Mouse (Mus musculus) adrenal gland (tissue): ENCODE data around the gene March9.
"Not testable (repeated sequence)": the region's sequence is repeated elsewhere in the genome, so short reads cannot be mapped to it uniquely, and the experiment has no call there.

Experiments
- intact Hi-C: fragments of 180-260 bp; cut with DNase I; formaldehyde crosslinking; loops from one replicate; pipeline ENCODE4 v1.15.1; 2025

Gene March9

DNA sequence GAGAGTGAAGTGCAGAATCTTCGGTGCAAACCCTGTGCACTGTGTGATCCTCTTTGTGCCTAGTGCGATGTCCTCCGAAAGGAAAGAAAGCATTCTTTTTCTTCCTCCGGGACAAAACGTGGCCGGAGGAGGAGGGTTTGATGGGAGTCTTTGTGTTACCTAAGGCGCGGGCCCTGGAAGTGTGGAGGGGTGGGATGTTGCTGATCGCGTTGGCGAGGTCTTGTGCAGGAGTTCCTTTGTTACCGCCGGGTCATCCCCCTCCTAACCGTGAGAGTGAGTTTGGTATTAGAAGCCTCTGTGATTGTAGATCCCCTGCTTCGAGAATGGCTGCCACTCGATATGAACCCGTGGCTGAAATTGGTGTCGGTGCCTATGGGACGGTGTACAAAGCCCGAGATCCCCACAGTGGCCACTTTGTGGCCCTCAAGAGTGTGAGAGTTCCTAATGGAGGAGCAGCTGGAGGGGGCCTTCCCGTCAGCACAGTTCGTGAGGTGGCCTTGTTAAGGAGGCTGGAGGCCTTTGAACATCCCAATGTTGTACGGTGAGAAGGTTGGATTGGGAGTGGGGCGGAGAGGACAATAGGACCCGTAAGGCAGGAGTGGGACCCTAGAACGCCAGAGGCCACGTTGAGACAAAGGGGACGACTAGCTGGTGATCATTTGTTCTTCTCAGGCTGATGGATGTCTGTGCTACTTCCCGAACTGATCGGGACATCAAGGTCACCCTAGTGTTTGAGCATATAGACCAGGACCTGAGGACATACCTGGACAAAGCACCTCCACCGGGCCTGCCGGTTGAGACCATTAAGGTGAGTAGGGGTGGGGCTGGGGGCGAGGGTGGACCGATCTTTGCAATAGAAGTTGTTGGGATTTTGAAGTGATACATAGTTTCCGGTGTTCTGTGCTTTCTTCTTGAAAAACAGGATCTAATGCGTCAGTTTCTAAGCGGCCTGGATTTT, 4.2 kb upstream of the March9 start:
- intact Hi-C loops: no loop called here

DNA sequence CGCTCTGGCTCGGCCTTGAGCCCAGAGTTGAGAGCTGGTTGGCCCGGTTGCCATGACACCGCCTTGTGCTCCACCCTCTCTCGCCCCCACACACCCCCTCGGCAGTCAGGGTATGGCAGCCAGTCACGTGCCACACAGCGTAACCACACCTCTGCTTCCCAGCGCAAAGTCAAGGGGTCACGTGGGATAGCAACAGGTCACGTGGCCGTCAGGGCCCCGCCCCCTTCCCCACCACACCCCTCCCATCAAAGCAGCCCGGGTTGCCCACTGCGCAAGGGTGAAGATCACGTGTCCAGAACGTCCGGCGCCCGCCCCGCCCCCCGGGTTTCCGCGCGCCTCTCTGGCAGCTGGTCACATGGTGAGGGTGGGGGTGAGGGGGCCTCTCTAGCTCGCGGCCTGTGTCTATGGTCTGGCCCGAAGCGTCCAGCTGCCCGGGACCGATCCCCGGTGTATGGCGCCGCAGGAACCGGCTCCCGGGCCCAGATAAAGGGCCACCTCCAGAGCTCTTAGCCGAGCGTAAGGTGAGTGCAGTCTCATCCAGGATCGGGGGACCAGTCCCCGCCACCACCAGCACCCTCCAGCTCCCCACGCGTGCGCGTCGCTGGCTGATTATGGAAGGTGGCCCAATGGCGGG, 3.4 kb upstream of the March9 start, which contains the start of gene Cdk4:
Cdk4 (plus strand) TSS at position 296 of the 634 bp plus-strand sequence.
- intact Hi-C loops: no loop called here

DNA sequence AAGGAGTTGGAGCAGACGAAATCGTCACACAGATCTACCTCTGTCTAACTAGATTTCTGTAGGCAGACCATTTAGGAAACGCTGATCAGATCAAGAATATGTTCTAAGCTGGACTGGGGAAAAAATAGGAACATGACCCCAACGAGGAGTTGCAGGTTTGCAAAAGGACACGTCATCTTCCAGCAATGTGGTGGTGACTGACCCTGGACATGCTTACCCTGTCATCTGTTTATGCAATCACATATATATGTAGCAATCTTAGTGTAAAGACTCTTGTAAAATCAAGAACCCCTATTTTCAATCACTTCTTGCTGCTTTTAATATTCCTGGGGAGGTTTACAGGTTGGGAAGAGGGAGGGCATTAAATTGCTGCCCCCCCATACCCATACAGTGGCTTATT, 2.5 kb upstream of the March9 start:
- intact Hi-C loops: no loop called here

DNA sequence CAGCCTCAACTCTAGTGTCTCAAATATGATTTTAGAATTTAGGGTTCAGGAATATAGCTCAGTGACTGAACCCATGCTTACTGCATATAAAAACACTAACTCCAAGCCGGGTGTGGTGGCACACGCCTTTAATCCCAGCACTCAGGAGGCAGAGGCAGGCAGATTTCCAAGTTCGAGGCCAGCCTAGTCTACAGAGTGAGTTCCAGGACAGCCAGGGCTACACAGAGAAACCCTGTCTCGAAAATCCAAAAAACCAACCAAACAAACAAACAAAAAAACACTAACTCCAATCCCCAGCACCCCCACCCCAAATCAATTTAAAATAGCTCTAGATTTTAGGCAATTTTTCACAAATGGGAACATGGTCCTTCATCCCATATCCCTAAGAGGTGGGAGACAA, 2.1 kb upstream of the March9 start:
- intact Hi-C loops: not testable (repeated sequence)

DNA sequence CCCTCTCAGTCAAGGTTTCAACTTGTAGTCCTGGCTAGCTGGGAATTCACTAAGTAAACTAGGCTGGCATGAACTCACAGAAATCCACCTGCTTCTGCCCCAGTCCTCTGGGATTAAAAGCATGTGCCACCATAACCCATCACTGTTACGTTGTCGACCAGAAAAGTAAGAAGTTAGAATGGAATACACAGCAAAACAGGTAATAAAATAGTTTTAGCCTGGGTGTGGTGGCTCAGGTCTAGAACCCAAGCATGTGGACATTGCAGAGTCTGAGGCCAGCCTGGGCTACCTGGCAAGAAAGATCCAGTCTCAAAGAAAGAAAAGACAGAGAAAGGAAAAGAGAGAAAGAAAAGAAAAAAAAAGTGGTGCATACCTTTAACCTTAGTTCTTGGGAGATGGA, 1.5 kb upstream of the March9 start:
- intact Hi-C loops: no loop called here

DNA sequence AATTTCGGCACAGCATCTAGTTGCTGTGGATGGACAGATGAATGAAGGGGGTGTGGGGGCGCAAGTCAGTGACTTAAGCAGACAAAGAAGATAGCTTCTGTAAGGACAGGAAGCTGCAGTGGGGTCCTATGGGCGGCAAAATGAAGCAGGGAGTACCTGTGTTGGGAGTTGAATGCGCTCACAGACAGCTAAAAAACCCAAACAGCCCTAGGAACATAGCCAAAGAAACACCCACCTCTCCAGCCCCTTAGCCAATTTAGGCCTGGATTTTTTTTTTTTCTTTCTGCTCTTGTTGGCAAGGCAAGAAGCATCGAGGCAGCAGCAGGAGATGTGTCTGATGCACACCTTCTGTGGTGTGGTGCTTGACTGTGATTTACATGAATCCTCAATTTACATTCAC, 1.1 kb upstream of the March9 start:
- intact Hi-C loops: no loop called here

DNA sequence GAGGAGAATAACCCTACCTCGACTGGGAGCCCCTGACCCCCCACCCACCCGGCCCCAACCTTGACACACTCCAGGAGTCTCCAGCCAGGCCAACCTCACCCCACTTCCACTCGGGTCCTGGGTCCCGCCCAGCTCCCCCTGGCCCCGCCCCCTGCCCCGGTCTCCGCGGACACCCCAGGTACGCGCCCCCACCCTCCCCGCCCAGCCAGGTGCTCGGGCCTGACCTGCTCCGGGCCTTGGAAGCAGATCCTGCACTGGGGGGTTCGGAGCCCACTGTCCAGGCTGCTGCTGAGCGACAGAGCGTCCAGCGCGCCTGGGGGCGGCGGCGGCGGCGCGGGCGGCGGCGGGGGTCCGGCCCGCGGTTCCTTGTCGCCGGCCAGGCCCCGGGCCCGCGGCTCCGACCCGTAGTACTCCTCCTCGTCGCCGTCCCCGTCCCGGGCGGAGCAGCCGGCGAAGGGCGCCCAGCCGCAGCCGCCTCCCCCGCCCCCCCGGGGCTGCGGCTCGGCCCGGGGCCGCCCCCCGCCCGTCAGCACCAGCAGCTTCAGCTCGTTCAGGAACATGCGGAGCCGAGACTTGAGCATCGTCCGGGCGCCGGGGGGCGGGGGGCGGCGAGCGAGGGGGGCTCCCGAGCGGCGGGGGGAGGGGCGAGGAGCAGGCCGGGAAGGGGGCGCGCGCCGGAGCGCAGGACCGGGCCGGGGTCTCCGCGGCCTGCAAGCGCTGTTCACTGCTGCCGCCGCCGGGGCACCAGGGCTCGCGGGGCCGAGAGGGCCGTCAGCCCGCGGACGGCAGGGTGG, 613 bp downstream of the March9 start:
- intact Hi-C loops: no loop called here

DNA sequence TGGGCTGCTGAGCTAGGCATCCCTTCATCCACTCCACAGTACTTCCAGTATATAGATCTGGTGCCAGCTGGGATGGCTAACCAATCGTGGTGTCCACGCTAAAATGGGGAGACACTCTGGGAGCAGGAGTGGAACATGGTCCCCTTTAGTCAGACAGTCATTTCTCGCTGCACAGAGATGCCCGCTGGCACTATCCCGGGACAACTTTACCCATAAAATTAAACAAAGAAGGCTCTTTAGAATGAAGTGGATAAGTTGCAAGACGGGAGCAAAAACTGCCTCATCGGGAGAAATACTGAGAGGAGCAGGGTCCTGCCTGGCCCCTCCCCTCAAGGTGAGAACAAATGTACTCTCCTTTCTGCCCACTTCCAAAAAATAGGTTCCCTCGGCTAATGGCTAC, 1.3 kb downstream of the March9 start:
- intact Hi-C loops: no loop called here

DNA sequence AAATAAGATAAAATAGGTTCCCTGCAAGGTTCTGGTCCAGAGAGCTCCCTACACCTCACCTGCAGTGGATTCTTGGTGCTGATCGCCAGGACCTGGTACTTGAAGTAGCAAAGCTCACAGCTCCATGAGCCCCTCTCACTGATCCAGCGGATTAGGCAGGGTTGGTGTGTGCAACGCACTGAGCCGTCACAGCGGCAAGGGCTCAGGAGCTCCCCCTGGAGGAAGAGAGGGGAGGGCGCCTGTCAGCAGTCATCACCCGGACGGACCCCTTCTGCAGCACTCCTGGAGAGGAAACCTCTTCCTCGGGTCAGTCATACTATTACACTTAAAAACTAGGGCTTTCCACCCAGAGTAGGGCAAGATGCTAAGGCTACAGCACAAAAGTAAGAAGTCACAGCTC, 1.8 kb downstream of the March9 start:
- intact Hi-C loops: no loop called here

DNA sequence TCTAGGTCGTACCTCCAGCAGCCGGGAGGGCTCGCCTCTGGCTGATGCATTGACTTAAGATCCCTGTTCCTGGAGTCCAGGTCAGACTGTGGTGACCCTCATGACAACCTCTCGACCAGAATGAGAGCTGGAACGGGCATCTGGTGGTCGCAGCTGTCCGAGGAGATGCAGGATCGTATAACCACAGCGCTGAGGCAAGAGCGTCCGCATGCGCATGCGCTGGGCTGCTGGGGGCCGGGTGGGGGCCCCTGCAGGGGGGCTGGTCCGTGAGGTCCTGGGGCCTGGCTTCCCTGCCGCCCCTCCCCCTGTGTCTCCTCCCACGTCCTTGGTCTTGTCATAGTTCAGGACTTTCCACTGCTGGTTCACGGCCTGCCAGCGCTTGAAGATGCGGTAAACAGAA, 3.5 kb downstream of the March9 start:
- intact Hi-C loops: no loop called here

DNA sequence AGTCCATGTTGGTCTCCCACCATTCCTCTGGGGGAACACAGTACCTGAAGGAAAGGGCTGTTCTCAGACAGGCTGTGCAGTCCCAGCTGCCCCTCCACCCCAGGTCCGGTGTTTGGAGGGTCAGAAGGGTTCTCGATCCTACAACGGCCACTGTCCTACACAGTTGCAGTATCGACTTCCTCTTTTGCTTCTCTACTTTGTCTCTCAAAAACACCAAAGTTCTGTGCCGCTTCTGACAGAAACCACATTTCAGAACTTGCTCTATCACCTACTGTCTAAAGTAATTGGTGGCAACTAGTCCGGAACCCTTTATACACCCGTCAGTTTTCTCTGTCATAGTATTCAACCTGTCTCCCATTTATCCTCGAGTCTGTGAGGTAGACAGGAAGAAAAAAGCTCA, 4.6 kb downstream of the March9 start:
- intact Hi-C loops: no loop called here

DNA sequence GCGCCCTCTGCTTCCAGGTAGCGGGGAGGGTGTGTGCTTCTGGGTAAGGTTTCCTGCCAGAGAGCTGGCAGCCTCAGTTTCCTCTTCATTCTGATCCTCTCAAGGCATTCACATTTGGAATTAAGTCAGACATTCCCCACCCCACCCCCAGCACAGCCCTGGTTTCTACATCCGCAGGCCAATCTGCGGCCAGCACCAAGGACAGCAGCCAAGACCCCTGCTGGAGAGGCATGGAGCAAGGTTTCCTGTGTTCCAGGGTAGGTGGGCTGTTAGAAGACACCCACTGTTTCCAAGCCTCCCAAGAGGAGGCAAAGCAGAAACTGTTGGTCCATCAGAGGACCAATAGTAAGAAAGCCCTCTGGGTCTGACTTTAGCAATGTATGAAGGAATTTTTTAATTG, 5.3 kb downstream of the March9 start:
- intact Hi-C loops: no loop called here

DNA sequence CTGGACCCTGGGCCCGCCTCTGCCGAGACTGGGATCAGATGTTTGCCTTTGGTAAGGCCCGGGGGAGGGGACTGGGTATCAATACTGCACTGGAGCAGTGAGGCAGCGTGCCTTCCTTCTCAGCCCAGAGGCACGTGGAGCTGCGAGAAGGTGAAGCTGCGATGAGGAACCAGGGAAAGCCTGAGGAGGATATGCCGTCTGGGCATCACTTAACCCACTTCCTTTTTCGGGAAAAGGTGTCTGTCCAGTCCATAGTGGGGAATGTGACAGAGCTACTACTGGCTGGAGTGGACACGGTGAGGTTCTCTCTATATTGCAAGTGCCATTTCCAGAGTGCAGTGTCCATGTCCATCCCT, 9.9 kb downstream of the March9 start:
- intact Hi-C loops: no loop called here

DNA sequence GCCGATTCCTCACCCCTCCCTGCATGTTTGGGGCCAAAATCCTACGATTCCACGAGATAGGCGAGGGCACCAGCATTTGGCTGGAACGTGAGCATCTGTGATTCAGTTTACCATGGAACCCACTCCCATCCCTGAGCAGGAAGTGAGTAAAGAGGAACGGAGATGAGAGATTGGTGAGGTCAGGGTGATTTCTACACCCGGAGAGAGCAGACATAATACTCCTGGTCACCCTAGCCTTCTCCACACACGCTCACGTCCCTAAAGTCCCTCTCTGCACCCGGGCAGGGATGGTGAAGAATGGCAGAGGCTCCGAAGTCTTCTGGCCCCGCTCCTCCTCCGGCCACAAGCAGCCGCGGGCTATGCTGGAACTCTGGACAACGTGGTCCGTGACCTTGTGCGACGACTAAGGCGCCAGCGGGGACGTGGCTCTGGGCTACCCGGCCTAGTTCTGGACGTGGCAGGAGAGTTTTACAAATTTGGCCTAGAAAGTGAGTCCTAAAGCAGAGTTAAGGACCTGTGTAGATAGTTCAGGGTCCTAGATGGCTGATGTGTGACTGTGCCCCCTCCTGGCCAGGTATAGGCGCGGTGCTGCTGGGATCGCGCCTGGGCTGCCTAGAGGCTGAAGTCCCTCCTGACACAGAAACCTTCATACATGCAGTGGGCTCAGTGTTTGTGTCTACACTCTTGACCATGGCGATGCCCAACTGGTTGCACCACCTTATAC, 10.4 kb downstream of the March9 start:
- intact Hi-C loops: no loop called here

DNA sequence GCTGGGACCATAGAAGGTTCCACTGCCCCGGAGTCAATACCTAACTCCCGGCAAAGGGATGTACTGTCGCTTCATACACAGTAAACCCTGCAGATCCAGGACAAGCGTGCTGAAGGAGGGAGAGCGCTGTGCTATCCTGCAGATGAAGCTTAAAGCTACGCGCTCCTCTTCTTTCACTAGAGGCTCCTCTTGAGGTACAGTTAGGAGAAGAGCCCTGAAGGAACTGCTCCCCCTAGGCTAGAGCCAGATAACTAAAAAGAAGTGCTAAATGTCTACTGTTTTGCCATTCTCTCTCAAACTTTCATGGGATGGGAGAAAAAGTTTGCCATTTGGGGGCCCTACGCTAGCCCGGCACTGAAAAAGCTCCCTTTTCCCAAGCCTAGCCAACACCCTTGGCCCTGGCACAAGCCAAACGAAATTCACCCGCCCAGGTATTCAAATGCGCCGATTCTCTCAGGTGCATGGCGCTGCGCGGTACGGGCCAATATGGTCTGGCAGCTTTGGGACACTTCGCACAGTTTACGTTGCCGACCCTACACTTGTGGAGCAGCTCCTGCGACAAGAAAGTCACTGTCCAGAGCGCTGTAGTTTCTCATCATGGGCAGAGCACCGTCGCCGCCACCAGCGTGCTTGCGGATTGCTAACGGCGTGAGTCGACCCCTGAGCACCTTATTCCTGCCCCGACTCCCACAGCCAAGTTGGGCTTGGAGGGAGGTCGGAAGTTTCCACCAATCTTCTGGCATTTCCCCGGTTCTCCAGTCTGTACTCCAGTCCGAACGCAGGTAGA, 11.2 kb downstream of the March9 start:
- intact Hi-C loops: no loop called here

DNA sequence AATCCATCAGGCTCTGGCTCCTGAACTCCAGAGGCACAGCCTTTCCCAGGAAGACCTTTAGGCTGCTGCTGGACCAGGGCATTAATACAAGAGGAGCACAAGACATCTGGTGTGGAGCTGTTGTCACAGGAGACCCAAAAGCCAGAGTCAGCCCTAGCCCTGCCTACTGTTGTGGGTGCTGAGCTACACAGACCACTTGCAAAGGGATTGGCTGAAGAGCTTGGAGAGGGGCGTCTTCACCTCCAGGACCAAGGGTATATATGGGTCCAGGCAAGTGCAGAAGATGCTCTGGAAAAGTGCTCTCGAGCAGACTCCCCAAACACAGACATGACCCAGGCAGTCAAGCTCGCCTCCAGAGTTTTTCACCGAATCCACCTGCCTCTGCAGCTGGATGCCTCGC, 12.0 kb downstream of the March9 start, which contains the start of gene Cyp27b1:
Cyp27b1 (plus strand) TSS at position 297 of the 400 bp plus-strand sequence.
- intact Hi-C loops: no loop called here

DNA sequence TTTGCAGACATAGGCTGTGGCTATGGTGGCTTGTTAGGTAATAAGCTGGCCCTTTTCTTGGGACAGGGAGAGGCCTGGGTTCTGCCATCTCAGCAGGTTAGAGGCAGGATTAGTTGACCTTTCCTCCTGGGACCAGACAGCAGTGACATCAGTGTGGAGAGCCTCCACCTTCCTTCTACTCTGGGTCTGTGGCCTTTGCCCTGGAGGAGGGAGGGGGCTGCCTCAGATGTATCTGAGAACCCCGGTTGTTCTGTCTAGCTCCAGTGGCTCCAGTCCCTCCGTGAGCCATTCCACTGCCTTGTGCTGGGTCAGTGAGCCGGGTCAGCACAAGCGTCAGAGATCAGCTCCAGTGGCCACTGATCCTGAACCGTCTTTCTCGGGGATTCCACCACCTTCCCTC, 16.8 kb downstream of the March9 start:
- intact Hi-C loops: no loop called here

DNA sequence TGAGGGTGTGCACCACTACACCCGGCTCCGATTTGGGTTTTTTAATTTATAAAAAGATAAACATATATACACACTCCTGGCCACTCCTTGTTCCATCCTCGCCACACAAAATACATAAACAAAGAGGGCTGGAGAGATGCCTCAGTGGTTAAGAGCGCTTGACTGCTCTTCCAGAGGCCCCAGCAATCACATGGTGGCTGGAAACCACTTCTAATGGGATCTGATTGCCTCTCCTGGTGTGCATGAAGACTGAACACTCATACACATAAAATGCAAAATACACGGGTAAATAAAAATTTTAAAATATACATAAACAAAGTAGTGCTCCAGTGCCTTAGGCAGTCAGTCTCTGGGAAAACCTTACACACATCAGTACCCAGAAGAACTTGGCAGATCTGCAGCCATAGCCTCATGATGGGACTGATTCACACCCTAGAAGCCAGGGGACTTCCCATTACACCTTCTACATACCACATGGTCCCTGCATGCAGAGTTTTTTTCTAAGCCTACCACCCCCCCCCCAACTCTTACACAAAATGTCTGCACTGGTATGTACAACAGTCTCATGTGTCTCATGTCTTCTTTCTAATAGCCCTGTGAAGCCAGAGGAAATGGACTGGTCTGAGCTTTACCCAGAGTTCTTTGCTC, 17.4 kb downstream of the March9 start:
- intact Hi-C loops: no loop called here

DNA sequence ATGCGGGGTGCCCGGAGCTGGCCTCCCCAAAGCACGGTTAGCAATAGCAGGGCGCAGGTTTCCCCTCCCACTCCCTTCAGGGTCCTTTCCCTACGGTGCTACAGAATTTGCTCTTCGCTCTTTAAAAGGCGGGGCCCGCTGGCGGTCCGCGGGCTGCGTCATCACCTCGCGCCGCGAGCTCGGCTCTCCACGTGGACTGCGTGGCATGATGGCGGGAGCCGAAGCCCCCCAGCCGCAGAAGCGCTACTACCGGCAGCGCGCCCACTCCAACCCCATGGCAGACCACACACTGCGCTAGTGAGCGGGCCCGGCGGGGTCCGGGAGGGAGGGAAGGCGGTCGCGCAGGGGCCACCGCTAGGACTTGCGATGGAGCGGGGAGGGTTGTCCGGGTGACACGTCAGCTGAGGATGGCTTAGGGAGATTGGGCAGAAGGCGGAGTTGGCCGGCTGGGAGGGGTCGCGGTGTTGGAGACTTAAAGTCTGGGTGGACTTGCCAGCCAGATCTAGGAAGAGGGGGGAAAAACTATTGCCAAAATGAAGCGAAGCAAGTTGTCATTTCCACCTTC, 18.1 kb downstream of the March9 start:
- intact Hi-C loops: no loop called here
